Mouse (Mus musculus) right cerebral cortex, postnatal 25 days (tissue): ENCODE data around the gene Gm765.
A peak's percentile ranks its signal among the peaks of the same experiment; 100 is the strongest.

Experiments used
- DNase-seq: peaks from one replicate; pipeline ENCODE4 v3.0.0; 2022

Gm765 gene

DNA sequence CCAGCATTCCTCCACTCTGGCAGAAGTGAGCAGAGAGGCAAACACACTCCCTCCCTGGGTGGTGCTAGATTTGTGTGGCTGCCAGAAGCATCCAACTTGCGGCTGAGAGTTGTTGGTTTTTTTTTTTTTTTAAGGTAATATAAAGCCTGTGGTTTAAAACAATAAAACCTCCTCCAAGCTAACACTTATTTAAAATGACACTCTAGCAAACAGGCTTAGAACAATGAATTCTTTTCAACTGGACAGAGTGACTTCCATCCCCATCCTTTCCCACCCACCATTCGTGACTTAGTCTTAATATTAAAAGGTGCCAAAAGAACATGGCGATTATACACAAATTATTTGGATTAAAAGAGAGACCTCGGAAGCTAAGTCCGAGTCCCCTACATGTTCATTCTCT lies at the start of gene Gm765:
Gene Gm765, minus strand, starts transcription at position 101 of the 400 bp plus-strand sequence.
- DNase-seq: no peak

DNA sequence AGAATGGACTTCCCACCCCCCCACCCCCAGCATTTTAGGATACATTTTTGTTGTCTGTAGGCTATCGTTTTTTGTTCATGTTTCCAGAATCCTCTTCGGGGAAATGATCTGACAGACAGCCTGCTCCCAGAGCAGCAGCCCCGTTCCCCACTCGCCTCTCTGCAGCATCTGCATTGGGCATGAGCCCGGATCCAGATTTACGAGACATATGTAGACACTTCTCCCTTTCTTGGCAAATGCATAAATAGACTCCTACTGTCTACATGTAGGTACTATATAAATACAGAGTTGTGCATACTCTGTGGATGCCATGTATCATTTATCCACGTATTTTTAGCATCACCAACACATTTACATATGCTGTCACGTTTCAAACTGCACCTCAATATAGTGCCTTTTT lies 42.9 kb upstream of the Gm765 start:
- DNase-seq: peak; percentile 69

DNA sequence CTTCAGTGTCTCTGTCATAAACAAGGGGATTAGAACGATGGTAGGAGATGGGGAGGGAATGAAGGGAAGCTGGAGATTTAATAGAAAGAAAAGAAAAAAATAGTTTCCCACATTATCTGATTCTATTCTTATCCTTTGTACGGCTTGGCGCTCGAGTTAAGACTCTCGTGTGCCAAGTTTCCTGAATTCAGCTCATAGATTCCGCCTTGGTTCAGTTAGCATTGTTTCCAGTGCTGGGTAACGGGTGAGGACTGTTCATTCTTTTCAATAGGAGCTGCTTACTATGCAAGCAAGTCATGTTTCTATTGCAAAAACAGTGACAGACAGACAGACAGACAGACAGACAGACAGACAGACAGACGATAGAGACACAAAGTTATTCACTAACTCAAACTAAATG lies 41.9 kb upstream of the Gm765 start:
- DNase-seq: no peak

DNA sequence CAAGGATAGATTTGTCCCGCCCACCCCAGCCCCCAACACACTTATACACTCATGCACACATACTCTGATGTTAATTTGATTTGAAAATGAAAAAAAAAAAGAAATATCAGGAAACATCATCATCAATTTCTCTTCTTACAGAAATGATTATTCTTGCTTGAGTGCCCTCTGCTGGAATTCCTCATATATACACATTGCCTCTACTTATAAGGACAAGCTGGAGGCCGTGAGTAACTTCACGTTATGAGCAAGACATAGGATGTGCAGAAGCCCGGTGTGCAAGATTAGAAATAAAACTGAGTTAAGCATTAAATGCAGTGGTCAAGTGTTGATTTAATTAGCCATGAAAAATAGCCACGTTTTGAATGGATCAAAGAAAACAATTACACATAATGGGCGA lies 40.9 kb upstream of the Gm765 start:
- no peak for DNase-seq

DNA sequence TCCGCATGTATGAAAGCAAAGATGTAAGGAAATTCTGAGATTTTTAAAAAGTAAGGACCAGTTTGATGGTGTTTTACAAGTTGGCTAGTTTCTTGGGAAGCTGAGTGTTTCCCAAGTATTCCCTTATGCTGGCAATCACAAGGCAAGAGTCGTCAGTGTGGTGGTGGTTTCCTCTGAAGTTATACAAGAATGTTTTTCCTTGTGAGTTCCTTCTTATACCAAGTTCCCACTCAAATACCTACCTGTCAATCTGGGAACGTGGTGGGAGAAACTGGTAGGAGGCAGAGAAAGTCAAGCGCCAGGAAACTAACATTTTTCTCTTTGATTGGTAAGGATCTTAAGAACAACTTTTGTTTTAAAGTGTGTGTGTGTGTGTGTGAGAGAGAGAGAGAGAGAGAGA lies 23.6 kb upstream of the Gm765 start:
- DNase-seq: no peak

DNA sequence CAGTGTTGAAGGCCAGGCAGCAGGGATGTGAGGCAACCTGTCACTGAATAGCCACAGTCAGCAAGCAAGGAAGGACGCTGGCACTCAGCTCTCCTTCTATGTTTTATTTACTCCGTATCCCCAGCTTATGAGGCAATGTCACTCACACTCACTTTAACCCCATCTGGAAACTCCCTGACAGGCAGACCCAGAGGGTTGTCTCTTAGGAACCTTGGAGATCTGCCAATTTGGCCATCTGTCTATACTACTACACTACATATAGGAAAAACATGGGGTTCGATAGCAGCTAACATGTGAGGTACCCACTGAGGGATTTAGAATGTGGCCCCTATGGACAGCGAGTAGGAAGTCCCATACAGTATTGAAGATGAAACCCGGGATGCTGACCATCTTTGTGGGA lies 12.7 kb upstream of the Gm765 start:
- no peak for DNase-seq

DNA sequence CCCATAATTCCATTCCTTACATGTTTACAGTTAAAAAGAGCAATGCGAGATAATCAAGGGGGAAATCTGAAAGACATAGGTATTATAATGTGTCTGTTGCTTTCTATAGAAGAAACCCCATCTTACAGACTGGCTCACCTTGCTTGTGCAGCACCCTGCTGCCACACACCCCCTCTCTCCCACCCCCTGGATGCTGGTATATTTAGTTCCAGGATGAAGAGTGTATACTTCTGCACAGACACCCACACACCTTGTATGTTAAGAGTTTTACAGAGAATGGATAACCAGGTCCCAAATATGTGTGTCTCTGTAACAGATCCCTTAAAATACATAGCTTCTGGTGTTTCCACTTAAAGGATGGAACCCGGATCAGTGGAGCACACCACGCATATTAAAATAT lies 10.7 kb upstream of the Gm765 start:
- peak; percentile 26 for DNase-seq

DNA sequence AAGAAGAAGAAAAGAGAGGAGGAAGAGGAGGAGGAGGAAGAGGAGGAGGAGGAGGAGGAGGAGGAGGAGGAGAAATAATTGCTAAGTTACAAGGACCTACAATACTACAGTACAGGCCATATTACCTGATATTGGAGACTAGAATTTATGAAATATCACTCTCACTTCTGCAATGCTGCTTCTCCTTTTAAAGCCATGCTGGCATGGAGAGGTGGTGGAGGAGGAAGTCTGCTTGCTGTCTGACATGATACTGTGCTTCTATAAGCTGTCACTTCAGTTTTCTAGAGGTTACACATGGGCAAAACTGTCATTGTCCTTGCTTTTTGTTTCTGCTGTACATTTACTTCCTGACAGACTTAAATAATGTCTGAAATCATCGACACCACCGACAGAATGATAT lies 9.8 kb downstream of the Gm765 start:
- DNase-seq: no peak

DNA sequence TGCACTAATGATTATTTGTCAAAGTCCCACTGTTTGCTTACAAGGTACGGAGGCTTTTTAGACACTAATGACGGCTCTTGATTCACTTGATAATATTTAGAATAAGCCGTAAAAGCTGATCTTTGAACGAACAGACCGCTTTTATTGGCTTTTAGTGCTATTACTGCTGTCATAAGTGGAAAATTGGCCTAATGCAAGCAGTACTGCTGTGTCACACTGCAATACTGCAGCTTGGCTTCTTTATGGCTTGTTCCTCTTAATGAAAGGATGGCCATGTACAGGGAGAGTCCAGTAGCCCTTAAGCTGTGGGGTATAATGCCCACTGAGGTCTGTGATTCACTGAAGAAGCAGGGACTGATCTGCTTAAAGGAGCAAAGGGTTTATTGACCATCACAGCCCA lies 30.9 kb downstream of the Gm765 start:
- no peak for DNase-seq

DNA sequence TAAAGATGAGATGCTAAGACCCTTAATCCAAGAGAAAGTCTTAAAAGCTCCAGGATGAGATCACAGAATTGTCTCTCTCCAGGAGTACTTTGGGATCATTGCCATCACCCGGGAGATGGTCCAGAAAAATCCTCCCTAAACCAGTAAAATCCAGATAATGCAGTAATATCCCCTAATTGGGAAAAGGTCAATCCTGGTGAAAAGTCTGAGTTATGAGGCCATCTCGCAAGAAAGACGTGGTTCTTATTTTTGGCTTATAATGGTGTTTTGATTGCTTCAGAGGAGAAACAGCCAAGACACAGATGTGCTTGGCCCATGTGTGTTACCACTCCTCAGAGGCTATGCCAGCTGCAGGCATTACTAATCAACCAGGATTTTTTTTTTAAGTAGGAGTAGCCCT lies 34.9 kb downstream of the Gm765 start:
- DNase-seq: no peak

DNA sequence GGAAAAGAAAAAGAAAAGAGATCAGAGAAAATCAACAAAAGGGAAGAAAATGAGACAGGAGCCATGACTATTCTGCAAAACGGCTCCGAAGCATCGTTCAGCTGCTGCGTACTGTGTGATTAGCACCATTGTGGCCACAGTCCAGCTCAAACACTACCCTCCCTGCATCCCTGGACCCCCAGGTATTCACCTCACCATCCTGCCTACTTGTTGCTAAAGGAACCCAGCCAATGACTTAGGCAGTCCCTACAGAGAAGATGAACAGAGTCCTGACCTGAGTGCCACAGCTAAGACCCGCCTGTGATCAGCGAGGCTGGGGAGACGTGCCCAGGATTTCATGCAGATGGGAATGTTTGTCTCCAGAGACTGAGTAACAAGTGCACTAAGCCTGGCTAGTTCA lies 35.4 kb downstream of the Gm765 start:
- DNase-seq: no peak

DNA sequence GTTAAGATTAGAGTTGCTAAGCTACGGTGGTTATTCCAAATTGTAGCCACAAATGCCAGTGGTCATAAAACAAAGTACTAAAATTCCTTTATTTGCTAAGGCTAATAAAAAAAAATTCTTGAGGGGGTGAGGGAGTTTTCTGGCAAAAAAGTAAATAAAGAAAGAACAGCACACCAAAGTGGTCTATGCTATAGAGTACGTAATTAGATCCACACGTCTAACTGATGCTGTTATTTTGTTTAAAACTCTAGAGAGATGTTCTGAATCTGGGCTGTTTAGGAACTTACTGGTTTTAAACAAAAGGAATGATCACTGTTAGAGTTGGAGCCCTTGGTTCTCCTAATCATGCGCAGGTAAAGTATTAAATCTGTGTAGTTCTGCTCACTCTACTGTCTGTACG lies 50.5 kb downstream of the Gm765 start:
- no peak for DNase-seq

DNA sequence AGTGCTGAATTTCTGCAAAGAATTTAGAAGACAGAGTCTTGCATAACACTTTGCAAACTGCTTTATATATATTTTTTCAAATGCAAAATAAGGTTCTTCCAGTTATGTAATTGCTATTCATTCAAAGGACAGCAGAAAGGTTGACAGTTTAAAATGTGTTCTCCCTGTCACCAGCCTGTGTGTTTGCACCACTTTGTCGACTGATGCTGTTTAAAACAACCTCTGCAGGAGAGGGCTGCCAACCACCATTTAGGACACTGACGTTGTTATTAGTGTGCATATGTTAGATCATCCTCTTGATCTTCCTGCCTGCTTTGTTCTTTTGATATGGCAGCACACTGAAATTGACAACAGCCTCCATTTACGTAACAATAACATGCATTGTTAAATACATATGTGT lies 54.2 kb downstream of the Gm765 start:
- no peak for DNase-seq

DNA sequence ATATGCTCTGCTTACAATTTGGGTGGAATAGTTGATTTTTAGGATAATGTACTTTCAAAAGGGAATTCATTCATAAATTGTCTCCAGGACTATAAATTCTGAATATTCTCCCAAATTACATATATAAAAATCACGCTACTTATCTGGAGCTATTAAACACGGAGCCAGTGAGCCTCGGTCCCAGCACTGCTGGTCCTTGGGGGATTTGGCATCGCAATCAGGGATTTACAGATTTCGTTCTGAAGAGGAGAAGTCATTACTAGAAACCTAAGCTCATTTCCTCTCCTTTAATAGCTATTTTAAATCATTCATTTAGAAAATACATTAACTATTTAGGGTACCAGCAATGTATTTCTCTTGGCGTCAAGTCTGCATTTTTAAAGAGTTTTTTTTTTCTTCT lies 55.0 kb downstream of the Gm765 start:
- DNase-seq: no peak

DNA sequence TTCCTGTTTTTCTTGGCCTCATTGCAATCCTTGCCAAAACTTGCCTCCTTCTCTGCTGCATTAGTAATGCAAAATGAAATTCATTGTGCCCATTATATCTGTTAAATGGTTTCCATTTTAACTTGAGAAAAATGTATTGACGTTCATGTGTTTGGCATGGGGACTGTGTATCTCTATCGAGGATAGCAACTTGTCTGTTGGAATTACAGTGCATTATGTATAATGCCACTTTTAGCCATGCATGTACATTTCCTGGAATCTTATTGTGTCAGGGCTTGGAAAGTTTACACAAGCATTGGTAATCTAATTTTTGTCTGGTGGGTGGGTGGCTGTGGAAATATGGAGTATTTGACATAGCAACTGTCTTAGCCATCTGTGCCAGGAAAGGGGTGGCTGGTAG lies 57.4 kb downstream of the Gm765 start:
- no peak for DNase-seq

DNA sequence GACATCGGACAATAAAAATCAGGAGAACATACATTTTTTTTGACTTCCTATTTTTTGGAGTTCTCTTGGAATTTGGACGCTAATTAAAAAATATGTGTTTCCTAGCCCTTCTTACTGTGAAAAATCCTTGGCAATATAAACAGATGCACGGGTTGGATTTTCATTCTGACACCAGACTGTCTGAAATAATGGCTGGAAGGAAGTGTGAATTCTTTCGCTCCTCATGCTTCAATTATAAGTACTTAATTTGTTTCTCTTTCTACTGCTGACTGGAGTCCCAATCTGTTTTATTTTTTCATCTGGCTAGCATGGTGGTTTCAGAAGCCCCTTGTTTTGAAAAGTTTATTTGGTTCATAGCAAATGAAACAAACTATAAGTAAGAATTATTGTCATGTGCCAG lies 59.8 kb downstream of the Gm765 start:
- DNase-seq: no peak

DNA sequence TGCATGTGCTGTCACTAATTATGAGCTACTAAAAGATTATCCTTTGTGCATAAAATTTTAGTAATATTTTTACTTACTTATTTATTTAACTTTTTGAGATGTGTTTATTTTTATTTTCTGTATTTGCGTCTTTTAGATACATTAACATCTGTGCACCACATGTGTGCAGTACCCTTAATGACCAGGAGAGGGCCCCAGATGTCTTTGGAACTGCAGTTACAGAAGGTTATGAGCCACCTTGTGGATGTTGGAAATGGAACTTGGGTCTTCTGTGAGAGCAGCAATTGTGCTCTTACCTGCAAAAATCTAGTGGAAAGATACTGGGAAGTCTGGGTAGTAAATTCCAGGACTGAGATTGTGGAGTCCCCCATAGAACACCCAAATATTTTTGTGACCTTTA lies 71.0 kb downstream of the Gm765 start:
- DNase-seq: no peak

DNA sequence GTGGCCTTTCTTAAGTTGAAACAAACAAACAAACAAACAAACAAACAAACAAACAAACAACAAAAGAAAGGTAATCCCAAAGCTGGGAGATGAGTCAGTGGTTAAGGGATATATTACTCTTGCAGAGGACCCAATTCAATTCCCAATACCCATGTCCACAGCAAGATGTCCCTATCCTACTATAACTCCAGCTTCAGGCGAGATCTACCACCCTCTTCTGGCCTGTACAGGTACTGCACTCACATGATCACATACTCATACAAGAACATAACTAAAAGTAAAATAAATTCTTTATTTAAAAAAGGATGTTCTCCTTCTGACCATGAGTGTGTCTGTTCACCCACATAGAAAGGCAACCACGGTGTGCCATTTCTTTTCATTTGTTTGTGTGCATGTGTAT lies 79.6 kb downstream of the Gm765 start:
- DNase-seq: no peak

DNA sequence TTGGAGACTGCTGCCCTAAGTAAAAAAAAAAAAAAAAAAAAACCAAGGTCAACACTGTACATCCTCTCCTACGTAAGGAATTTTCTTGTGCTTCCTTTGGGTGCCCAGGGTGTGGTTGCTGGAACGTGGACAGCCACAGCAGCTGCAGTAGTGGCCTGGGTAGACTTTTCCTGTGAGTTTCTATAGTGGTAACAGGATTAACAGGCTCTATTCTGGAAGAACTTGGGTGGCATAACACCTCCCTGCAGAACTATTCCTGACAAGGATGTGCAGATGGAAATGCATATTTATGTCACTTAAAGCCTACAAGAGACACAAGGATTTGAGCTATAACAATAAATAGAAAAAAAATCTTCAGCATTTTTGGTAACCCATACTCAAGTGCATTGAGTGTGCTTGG lies 83.5 kb downstream of the Gm765 start:
- DNase-seq: peak; percentile 56

DNA sequence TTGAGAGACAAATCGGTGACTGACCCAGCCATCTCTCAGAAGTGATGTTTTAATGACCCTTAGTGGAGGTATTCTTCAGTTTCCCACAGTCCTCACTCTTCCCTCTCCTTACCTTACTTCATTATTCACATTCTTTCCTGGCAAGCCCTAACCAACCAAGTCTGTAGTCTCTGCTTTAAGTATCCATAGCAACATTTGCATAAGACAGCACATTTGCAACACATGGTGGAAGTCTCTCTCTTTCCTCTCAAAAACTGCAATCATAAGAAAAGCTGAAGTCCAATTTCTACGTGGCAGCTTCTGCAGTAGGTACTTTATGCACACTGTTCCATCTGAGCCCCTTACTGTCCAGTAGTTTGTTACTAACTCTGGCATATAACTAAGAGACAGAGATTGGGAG lies 96.1 kb downstream of the Gm765 start:
- no peak for DNase-seq

DNA sequence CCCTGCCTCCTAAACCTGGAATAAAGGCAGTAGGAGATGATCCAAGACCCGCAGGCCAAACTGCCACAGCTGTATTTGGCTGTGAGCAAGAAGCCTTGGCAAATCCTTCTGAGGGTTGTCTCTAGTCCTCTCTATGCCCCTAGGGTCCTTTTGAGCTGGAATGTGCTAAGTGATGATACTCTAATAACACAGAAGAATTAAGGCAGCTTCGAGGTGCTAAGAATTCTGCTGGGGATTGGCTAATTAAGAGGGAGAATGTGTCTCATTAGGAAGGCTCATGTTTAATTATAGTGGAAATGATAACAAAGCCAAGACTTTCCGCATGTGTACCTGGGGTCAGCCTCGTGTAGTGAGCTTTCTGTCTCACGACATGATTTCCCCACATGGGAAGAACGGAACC lies 99.4 kb downstream of the Gm765 start:
- DNase-seq: no peak

DNA sequence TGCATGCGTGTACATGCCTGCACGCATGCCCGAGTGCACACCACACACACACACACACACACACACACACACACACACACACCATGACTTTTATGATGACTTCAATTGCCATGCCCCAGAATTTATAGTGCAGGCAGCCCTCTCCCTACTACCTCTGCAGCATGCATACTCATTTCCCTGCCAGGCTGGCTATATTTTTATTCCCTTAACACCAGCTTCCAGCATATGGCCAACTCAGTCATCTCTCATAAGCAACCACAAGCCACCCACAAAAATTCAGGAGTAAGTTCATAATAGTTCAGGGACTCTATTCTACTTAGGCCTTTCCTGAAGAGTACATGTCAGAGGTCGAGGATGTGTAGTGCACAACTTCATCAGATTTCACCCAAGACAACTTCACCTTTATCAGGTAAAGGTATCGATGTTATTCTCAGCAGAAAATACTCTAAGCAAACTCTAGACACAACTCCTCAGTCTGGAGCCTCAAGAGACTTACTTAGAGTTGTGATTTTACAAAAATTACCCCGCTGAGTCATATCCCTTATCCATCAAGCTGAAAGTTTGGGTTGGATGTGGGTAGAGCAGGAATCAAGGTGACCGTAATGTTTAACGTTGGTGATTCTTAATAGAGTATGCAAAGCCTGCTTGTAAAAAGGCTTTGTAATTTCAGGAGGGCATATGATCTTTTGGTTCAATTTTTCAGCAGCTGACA lies 101.8 kb downstream of the Gm765 start:
- peak; percentile 43 for DNase-seq

DNA sequence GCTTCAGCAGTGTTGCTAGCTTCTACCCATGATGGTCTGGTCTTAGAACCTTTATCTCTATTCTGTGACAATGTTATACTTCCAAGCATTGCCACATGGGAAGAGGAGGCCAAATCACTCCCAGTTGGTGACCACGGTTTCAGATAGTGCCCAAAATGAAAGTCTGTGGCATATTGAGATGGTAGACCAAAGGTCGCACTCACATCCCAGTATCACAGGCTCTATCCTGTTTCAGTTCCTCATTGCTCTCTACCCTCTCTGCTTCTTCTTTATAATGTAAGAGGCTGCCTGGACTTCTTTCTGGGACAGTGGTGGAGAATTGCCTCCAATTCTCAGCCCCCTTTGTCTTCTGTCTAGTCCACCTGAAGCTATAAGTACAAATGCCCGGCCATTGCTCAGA lies 108.5 kb downstream of the Gm765 start:
- no peak for DNase-seq

DNA sequence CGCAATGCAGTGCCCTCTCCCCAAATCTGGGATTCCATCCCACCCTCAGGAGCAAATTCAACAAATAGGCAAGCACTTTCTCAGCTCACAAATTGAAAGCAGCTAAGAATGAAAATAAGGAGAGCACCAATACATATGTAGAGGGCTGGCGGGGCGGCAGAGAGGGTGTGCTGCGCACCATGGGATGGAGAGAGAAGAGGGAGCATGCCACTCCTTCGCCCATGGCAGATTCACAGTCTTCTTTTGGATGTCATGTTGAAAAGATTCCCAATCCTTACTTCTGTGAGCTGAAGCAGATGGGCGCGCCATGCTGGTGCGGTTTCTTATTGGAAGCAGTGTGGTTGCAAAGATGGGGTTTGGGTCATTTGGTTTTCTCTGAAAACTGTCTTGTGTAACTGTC lies 118.6 kb downstream of the Gm765 start:
- DNase-seq: no peak

DNA sequence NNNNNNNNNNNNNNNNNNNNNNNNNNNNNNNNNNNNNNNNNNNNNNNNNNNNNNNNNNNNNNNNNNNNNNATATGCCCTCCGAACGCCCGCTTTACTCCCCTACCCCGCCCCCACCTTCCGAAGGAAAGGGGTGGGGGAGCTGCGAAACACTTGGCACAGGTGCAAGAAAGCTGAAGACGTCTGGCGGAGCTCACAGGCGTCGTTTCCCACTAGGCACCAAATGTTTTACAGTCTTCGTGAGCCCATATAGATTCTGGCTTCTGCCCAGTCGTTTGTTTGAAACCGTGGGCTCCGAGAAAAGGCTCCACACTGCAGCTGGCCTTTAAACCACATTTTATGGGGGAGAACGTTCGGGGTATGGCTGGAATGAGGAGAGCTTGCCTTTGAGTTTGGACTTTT lies 120.6 kb downstream of the Gm765 start:
- peak; percentile 36 for DNase-seq

DNA sequence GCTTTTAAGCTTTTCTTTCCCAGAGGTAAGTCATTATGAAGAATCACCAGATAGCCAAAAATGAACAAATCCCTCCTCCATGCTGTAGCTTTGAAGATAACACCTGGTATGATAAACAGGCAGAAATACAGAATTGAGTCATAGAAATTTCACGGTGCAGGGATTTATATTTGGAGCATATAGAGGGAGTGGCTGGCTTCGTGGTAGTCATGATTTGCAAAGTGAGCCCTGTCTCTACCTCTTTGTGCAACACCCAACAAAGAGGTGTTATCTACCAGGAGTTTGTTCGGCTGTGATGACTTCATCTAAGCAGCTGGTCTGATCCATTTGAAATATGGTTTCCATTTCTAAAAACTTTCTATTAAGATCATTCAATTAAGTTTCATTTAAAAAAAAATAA lies 130.3 kb downstream of the Gm765 start:
- no peak for DNase-seq
